12 mouse cellular contexts compared by ENCODE assay signal in the genomic region with DNA sequence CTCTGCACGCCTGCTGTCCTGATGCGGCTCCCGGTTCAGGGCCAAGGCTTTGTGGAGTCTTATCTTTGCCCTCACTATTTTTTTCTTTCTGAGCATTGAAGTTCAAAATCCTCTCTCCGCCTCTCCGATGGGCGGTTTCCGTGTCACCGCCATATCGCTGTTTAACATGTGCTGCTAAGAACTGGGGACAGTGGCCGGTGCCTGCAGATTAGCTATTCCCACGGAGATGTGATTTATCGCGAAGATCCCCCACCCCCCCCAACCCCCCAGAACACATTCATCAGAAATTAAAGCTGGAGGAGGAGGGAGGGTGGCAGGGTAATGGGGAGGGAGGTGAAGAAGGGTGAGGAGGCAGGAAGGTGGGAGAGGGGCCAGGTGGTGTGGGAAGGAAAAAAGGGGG.
DNase-seq lines count a peak whose midpoint lies in the region; ATAC-seq and TF ChIP-seq lines count a peak whose summit lies in the region.
"Had no signal": no experiment of that assay in that cellular context is flagged by ENCODE, and none has a peak within 500 bp of the region (broad histone marks: within the 10 kb centered on the region; RNA-seq: fewer than 3 reads in every experiment).

No protein-coding gene starts in this region.

- no peak for DNase-seq in heart, adult 18-20 months
- DNase-seq in MEL (ENCODE audit: low read depth, low spot score): no peak
- DNase-seq in forebrain, postnatal 0 days: no peak
- no peak for DNase-seq in midbrain, embryonic 11.5 days (ENCODE audit: low spot score, missing footprints)
- no peak for DNase-seq in left cerebral cortex, postnatal 25 days (ENCODE audit: low spot score in 2 of 2)
- no peak for DNase-seq in frontal cortex, adult 2 months (ENCODE audit: extremely low spot score in 1 of 2, low spot score in 1 of 2)
- DNase-seq in left cerebral cortex, adult 8-10 months (ENCODE audit: low spot score in 2 of 2): no peak
- DNase-seq: adrenal gland, adult 8-10 months; cerebellum, adult 11 months; right cerebral cortex, postnatal 14 days had no signal

- TF ChIP-seq RAD21 in MEL (IDR thresholded peaks at IDR 0.05; ENCODE audit: low read depth, low read length): no peak

- no peak for TF ChIP-seq CTCF in MEL (IDR thresholded peaks at IDR 0.05 in 2 of 3, conservative IDR thresholded peaks at IDR 0.05 in 1 of 3; ENCODE audit: control insufficient read depth in 1 of 3, insufficient read depth in 1 of 3, low read depth in 2 of 3, low read length in 3 of 3, poor library complexity in 1 of 3, severe bottlenecking in 1 of 3)
- no peak for TF ChIP-seq CTCF in forebrain, postnatal 0 days (IDR thresholded peaks at IDR 0.05; ENCODE audit: low read depth)

- WGBS in heart, embryonic 11.5 days (ENCODE audit: insufficient replicate concordance): 0% methylated on average over 13 of the region's 13 CpGs
- 6% methylated on average over 13 of the region's 13 CpGs for WGBS in forebrain, postnatal 0 days
- under 1% methylated on average over 13 of the region's 13 CpGs for WGBS in midbrain, embryonic 11.5 days

- H3K4me3 ChIP-seq in heart, embryonic 11.5 days (ENCODE audit: low read depth, low read length): no peak overlapping the region
- no peak overlapping the region for H3K4me3 ChIP-seq in MEL (ENCODE audit: control insufficient read depth in 1 of 2, insufficient read depth in 1 of 2, low read depth in 2 of 2, low read length in 2 of 2)
- H3K4me3 ChIP-seq in forebrain, postnatal 0 days (ENCODE audit: low read depth, low read length): no peak overlapping the region
- no peak overlapping the region for H3K4me3 ChIP-seq in midbrain, embryonic 11.5 days (ENCODE audit: low read depth, low read length)

- no peak for TF ChIP-seq POLR2A in MEL (IDR thresholded peaks at IDR 0.05; ENCODE audit: control insufficient read depth in 1 of 2, insufficient read depth in 1 of 2, low read depth in 1 of 2, low read length in 2 of 2, poor library complexity in 1 of 2)

- no peaks in the 10 kb centered on the region for H3K79me2 ChIP-seq in MEL (ENCODE audit: control insufficient read depth, insufficient read depth, low read length, poor library complexity)

- intact Hi-C loops in left cerebral cortex, postnatal 25 days (cut with DNase I): no loop called here

- no peak for TF ChIP-seq EP300 in MEL (IDR thresholded peaks at IDR 0.05; ENCODE audit: low read depth in 1 of 2, low read length in 2 of 2)

- H3K27ac ChIP-seq in heart, embryonic 11.5 days (ENCODE audit: low read depth, low read length): no peak overlapping the region
- no peak overlapping the region for H3K27ac ChIP-seq in MEL (ENCODE audit: control insufficient read depth, low read depth, low read length)
- no peak overlapping the region for H3K27ac ChIP-seq in forebrain, postnatal 0 days (ENCODE audit: low read depth, low read length)
- peak overlapping the region; percentile 54 for H3K27ac ChIP-seq in midbrain, embryonic 11.5 days (ENCODE audit: low read depth, low read length)
- H3K27ac ChIP-seq: liver, embryonic 14.5 days had no signal

- H3K4me2 ChIP-seq in heart, embryonic 11.5 days: peak overlapping the region; percentile 27; the same call in 1 of the 2 replicates
- 0 out of 2 replicates have a peak overlapping the region, but pooled peaks have one; percentile 6 for H3K4me2 ChIP-seq in forebrain, postnatal 0 days (ENCODE audit: low read depth)
- peak overlapping the region; percentile 13; the same call in 1 of the 2 replicates for H3K4me2 ChIP-seq in midbrain, embryonic 11.5 days

- no peak overlapping the region for H3K9ac ChIP-seq in heart, embryonic 11.5 days (ENCODE audit: low read depth, low read length)
- no peak overlapping the region for H3K9ac ChIP-seq in MEL (ENCODE audit: control insufficient read depth, low read depth, low read length, poor library complexity, severe bottlenecking)
- no peak overlapping the region for H3K9ac ChIP-seq in forebrain, postnatal 0 days
- H3K9ac ChIP-seq in midbrain, embryonic 11.5 days (ENCODE audit: low read length): peak overlapping the region; percentile 9; the same call in 1 of the 2 replicates
- H3K9ac ChIP-seq: liver, embryonic 14.5 days had no signal

- no peaks in the 10 kb centered on the region for H3K36me3 ChIP-seq in heart, embryonic 11.5 days (ENCODE audit: control insufficient read depth, insufficient read depth, low read length)
- H3K36me3 ChIP-seq in MEL (ENCODE audit: control insufficient read depth in 1 of 2, insufficient read depth in 2 of 2, low read length in 2 of 2): no peaks in the 10 kb centered on the region
- H3K36me3 ChIP-seq in forebrain, postnatal 0 days (ENCODE audit: insufficient read depth): no peaks in the 10 kb centered on the region
- no peaks in the 10 kb centered on the region for H3K36me3 ChIP-seq in midbrain, embryonic 11.5 days (ENCODE audit: control insufficient read depth, insufficient read depth, low read length)

- H3K4me1 ChIP-seq in heart, embryonic 11.5 days (ENCODE audit: control insufficient read depth, insufficient read depth, low read length): peaks cover 10% of the 10 kb centered on the region
- H3K4me1 ChIP-seq in MEL (ENCODE audit: control insufficient read depth in 1 of 2, insufficient read depth in 2 of 2, low read length in 2 of 2): no peaks in the 10 kb centered on the region
- peaks cover 5% of the 10 kb centered on the region; the same call in 1 of the 2 replicates for H3K4me1 ChIP-seq in forebrain, postnatal 0 days (ENCODE audit: insufficient read depth)
- peaks cover 28% of the 10 kb centered on the region for H3K4me1 ChIP-seq in midbrain, embryonic 11.5 days (ENCODE audit: control insufficient read depth, insufficient read depth, low read length)

- H3K27me3 ChIP-seq in heart, embryonic 11.5 days (ENCODE audit: control insufficient read depth, insufficient read depth, low read length): peaks cover 56% of the 10 kb centered on the region
- H3K27me3 ChIP-seq in MEL (ENCODE audit: control insufficient read depth in 1 of 2, insufficient read depth in 2 of 2, low read length in 2 of 2): no peaks in the 10 kb centered on the region
- no peaks in the 10 kb centered on the region; the same call in 1 of the 2 replicates for H3K27me3 ChIP-seq in forebrain, postnatal 0 days (ENCODE audit: insufficient read depth, low read length)
- H3K27me3 ChIP-seq in midbrain, embryonic 11.5 days (ENCODE audit: control insufficient read depth, insufficient read depth, low read length): peaks cover 71% of the 10 kb centered on the region

- no peaks in the 10 kb centered on the region for H3K9me3 ChIP-seq in heart, embryonic 11.5 days (replicated peaks; ENCODE audit: control insufficient read depth, low read length)
- no peaks in the 10 kb centered on the region for H3K9me3 ChIP-seq in MEL (replicated peaks; ENCODE audit: insufficient read depth, low read length)
- H3K9me3 ChIP-seq in forebrain, postnatal 0 days (ENCODE audit: low read length): no peaks in the 10 kb centered on the region
- H3K9me3 ChIP-seq in midbrain, embryonic 11.5 days (ENCODE audit: control insufficient read depth, low read length): no peaks in the 10 kb centered on the region

- no peak for ATAC-seq in heart, embryonic 11.5 days (replicated peaks; ENCODE audit: insufficient number of reproducible peaks, low FRiP score, low TSS enrichment)
- no peak for ATAC-seq in forebrain, postnatal 0 days
- peak; percentile 10; the same call in 1 of the 2 replicates for ATAC-seq in midbrain, embryonic 11.5 days (ENCODE audit: low FRiP score)

TF ChIP-seq in MEL, 35 proteins besides CTCF, POLR2A, EP300 and RAD21:
- peak; percentile 44; the same call in 1 of the 2 replicates for TF ChIP-seq TAL1 (IDR thresholded peaks at IDR 0.05; ENCODE audit: low read length)
- no peak for TF ChIP-seq MAZ (IDR thresholded peaks at IDR 0.05; ENCODE audit: low read depth, low read length)
- no peak for TF ChIP-seq ZNF384 (IDR thresholded peaks at IDR 0.05; ENCODE audit: low read depth, low read length)
- no peak for TF ChIP-seq USF1 (IDR thresholded peaks at IDR 0.05; ENCODE audit: low read depth, low read length)
